8 mouse cellular contexts compared by ENCODE assay signal in the genomic region with DNA sequence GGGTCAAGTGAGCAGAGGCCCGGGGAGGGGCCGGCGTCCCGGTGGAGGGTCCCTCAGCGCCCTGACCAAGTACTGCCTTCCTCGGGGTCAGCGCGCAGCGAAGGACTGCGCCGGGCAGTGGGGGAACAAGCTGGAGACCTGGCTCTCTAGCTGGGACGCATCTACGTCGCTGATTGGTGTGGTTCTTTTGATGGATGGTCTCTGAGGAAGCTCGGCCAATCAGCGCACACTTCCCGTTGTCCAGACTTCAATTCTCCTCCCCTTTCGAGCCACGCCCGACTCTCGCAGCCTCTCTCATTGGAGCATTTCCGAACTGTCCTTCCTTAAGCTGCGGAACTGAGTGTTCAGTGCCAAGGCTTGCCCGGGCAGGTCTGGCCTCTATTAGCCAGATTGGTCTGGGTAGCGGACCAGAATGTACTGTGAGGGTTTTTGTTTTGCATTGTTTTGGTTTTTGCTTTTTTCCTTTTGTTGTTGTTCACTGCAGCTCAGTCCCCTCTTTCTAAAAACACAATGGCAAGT. TPM values are rescaled to one million over a fixed set of nuclear protein-coding genes. Genes with fewer than 3 reads are reported as not detected.
DNase-seq lines count a peak whose midpoint lies in the region; ATAC-seq and TF ChIP-seq lines count a peak whose summit lies in the region.

A gene (minus strand): TSS at position 203 of the 519 bp plus-strand sequence.

- peaks cover 30% of the 10 kb centered on the region for H3K79me3 ChIP-seq in C2C12 (ENCODE audit: low read depth)

- peak within 1 kb of the TSS; percentile 93 for H3K4me3 ChIP-seq in C2C12 (ENCODE audit: insufficient read depth, poor library complexity, severe bottlenecking)
- peak within 1 kb of the TSS; percentile 80 for H3K4me3 ChIP-seq in erythroblast, embryonic 14.5 days (replicated peaks)
- H3K4me3 ChIP-seq in heart, embryonic 11.5 days (ENCODE audit: low read depth, low read length) = peak within 1 kb of the TSS; percentile 90
- peak within 1 kb of the TSS; percentile 81 for H3K4me3 ChIP-seq in kidney, embryonic 16.5 days (ENCODE audit: low read length)
- peak within 1 kb of the TSS; percentile 81 for H3K4me3 ChIP-seq in liver, adult 2 months (ENCODE audit: insufficient read depth, low read depth, low read length)
- peak within 1 kb of the TSS; percentile 76 for H3K4me3 ChIP-seq in myocyte
- peak within 1 kb of the TSS; percentile 85 for H3K4me3 ChIP-seq in stomach, embryonic 14.5 days (ENCODE audit: low read depth, low read length)

- H3K27me3 ChIP-seq in C2C12 (ENCODE audit: control insufficient read depth, insufficient read depth, insufficient read length) (no peaks in the 10 kb centered on the region), myocyte (ENCODE audit: control insufficient read depth, insufficient read depth, insufficient read length) (no peaks in the 10 kb centered on the region)
- no peaks in the 10 kb centered on the region for H3K27me3 ChIP-seq in erythroblast, embryonic 14.5 days (ENCODE audit: control insufficient read depth)
- no peaks in the 10 kb centered on the region for H3K27me3 ChIP-seq in heart, embryonic 11.5 days (ENCODE audit: control insufficient read depth, insufficient read depth, low read length)
- H3K27me3 ChIP-seq in kidney, embryonic 16.5 days (ENCODE audit: insufficient read depth, low read length) = no peaks in the 10 kb centered on the region
- H3K27me3 ChIP-seq in liver, adult 2 months (ENCODE audit: control insufficient read depth, insufficient read depth, low read length) = no peaks in the 10 kb centered on the region
- no peaks in the 10 kb centered on the region for H3K27me3 ChIP-seq in stomach, embryonic 14.5 days (ENCODE audit: control insufficient read depth, insufficient read depth, low read length)

- H3ac ChIP-seq in C2C12 (ENCODE audit: control insufficient read depth, insufficient read length, low read depth) (peak within 1 kb of the TSS; percentile 65), myocyte (ENCODE audit: control insufficient read depth, insufficient read length) (peak within 1 kb of the TSS; percentile 52)

- peak; percentile 99 for DNase-seq in brain, embryonic 14.5 days (ENCODE audit: low read depth)
- DNase-seq in liver, adult 2 months (ENCODE audit: extremely low read depth, low read depth, low spot score) = peak; percentile 99

- peaks cover 22% of the 10 kb centered on the region for H3K4me1 ChIP-seq in erythroblast, embryonic 14.5 days (ENCODE audit: control insufficient read depth)
- 0 out of 2 replicates have a peak, but pooled peaks cover 3% of the 10 kb centered on the region for H3K4me1 ChIP-seq in heart, embryonic 11.5 days (ENCODE audit: control insufficient read depth, insufficient read depth, low read length)
- H3K4me1 ChIP-seq in kidney, embryonic 16.5 days (ENCODE audit: insufficient read depth, low read length) = peaks cover 16% of the 10 kb centered on the region
- peaks cover 4% of the 10 kb centered on the region; the same call in 1 of the 2 replicates for H3K4me1 ChIP-seq in liver, adult 2 months (ENCODE audit: control insufficient read depth, insufficient read depth, low read length)
- peaks cover 5% of the 10 kb centered on the region; the same call in 1 of the 2 replicates for H3K4me1 ChIP-seq in stomach, embryonic 14.5 days (ENCODE audit: control insufficient read depth, insufficient read depth, low read length)

- ATAC-seq in heart, embryonic 11.5 days (replicated peaks; ENCODE audit: insufficient number of reproducible peaks, low FRiP score, low TSS enrichment) = peak; percentile 98
- peak; percentile 99 for ATAC-seq in kidney, embryonic 16.5 days (ENCODE audit: low FRiP score, low TSS enrichment)
- ATAC-seq in stomach, embryonic 14.5 days (ENCODE audit: insufficient number of reproducible peaks, insufficient read depth, low FRiP score, low read depth) = peak; percentile 99

- TF ChIP-seq POLR2A in brain, embryonic 14.5 days (IDR thresholded peaks at IDR 0.05; ENCODE audit: borderline replicate concordance, extremely low read depth, insufficient read depth, insufficient read length, poor library complexity, severe bottlenecking) = peak; percentile 31; the same call in 1 of the 2 replicates
- peak; percentile 91 for TF ChIP-seq POLR2A in liver, adult 2 months (IDR thresholded peaks at IDR 0.05; ENCODE audit: extremely low read depth, insufficient read depth, low read length)
- peak; percentile 90 for TF ChIP-seq POLR2A in myocyte (IDR thresholded peaks at IDR 0.05; ENCODE audit: insufficient read length, low read depth)

- no peaks in the 10 kb centered on the region for H3K9me3 ChIP-seq in erythroblast, embryonic 14.5 days (ENCODE audit: control insufficient read depth, low read length)
- H3K9me3 ChIP-seq in heart, embryonic 11.5 days (replicated peaks; ENCODE audit: control insufficient read depth, low read length) = no peaks in the 10 kb centered on the region
- H3K9me3 ChIP-seq in kidney, embryonic 16.5 days (ENCODE audit: low read length) = no peaks in the 10 kb centered on the region
- no peaks in the 10 kb centered on the region for H3K9me3 ChIP-seq in stomach, embryonic 14.5 days (ENCODE audit: control insufficient read depth, low read depth, low read length)

- peak within 1 kb of the TSS; percentile 94 for H3K27ac ChIP-seq in heart, embryonic 11.5 days (ENCODE audit: low read depth, low read length)
- peak within 1 kb of the TSS; percentile 76 for H3K27ac ChIP-seq in kidney, embryonic 16.5 days (ENCODE audit: low read length)
- peak within 1 kb of the TSS; percentile 54 for H3K27ac ChIP-seq in liver, adult 2 months (replicated peaks; ENCODE audit: insufficient read depth, low read depth, low read length)
- peak within 1 kb of the TSS; percentile 58; the same call in 1 of the 2 replicates for H3K27ac ChIP-seq in stomach, embryonic 14.5 days (ENCODE audit: low read length)

- H3K36me3 ChIP-seq in C2C12 (ENCODE audit: control insufficient read depth, insufficient read depth) = peaks cover 32% of the 10 kb centered on the region
- peaks cover 22% of the 10 kb centered on the region for H3K36me3 ChIP-seq in erythroblast, embryonic 14.5 days (ENCODE audit: control insufficient read depth)
- H3K36me3 ChIP-seq in heart, embryonic 11.5 days (ENCODE audit: control insufficient read depth, insufficient read depth, low read length) = no peaks in the 10 kb centered on the region
- H3K36me3 ChIP-seq in kidney, embryonic 16.5 days (ENCODE audit: insufficient read depth, low read length) = 0 out of 2 replicates have a peak, but pooled peaks cover 5% of the 10 kb centered on the region
- H3K36me3 ChIP-seq in liver, adult 2 months (ENCODE audit: control insufficient read depth, insufficient read depth, low read length) = peaks cover 20% of the 10 kb centered on the region; the same call in 1 of the 2 replicates
- peaks cover 27% of the 10 kb centered on the region for H3K36me3 ChIP-seq in myocyte (ENCODE audit: control insufficient read depth, insufficient read depth)
- H3K36me3 ChIP-seq in stomach, embryonic 14.5 days (ENCODE audit: control insufficient read depth, insufficient read depth, low read length) = peaks cover 7% of the 10 kb centered on the region

- under 1% methylated on average over 25 of the region's 25 CpGs for WGBS in heart, embryonic 11.5 days (ENCODE audit: insufficient replicate concordance)
- under 1% methylated on average over 25 of the region's 25 CpGs for WGBS in kidney, embryonic 16.5 days
- WGBS in liver, adult 2 months = under 1% methylated on average over 25 of the region's 25 CpGs
- WGBS in stomach, embryonic 14.5 days = under 1% methylated on average over 25 of the region's 25 CpGs

- no peak for TF ChIP-seq CTCF in C2C12 (IDR thresholded peaks at IDR 0.05; ENCODE audit: control insufficient read depth, insufficient read depth, insufficient read length)
- TF ChIP-seq CTCF in brain, embryonic 14.5 days (IDR thresholded peaks at IDR 0.05; ENCODE audit: borderline replicate concordance, extremely low read depth, insufficient read depth, insufficient read length) = no peak
- no peak for TF ChIP-seq CTCF in liver, adult 2 months (IDR thresholded peaks at IDR 0.05; ENCODE audit: low read depth, low read length)

- H3K79me2 ChIP-seq in C2C12 (ENCODE audit: control insufficient read depth, insufficient read depth) (peaks cover 36% of the 10 kb centered on the region), myocyte (ENCODE audit: control insufficient read depth, insufficient read depth) (peaks cover 27% of the 10 kb centered on the region)
- no peaks in the 10 kb centered on the region for H3K79me2 ChIP-seq in liver, adult 2 months (ENCODE audit: control insufficient read depth, insufficient read depth, low read length)

- peak within 1 kb of the TSS; percentile 80 for H3K4me2 ChIP-seq in heart, embryonic 11.5 days
- H3K4me2 ChIP-seq in kidney, embryonic 16.5 days (replicated peaks; ENCODE audit: low read depth, low read length) = peak within 1 kb of the TSS; percentile 89
- peak within 1 kb of the TSS; percentile 97 for H3K4me2 ChIP-seq in myocyte (ENCODE audit: low read depth)
- H3K4me2 ChIP-seq in stomach, embryonic 14.5 days (replicated peaks; ENCODE audit: low read depth, low read length) = peak within 1 kb of the TSS; percentile 80

- H3K9ac ChIP-seq in heart, embryonic 11.5 days (ENCODE audit: low read depth, low read length) = peak within 1 kb of the TSS; percentile 89
- peak within 1 kb of the TSS; percentile 91 for H3K9ac ChIP-seq in kidney, embryonic 16.5 days (replicated peaks; ENCODE audit: low read length)
- peak within 1 kb of the TSS; percentile 81 for H3K9ac ChIP-seq in liver, adult 2 months (ENCODE audit: low read depth, low read length)
- peak within 1 kb of the TSS; percentile 69 for H3K9ac ChIP-seq in stomach, embryonic 14.5 days (replicated peaks; ENCODE audit: low read depth, low read length)

TF ChIP-seq in C2C12, 6 proteins besides CTCF, POLR2A, EP300 and RAD21 (continues in another document):
- TF ChIP-seq MAX (IDR thresholded peaks at IDR 0.05) (no peak), USF1 (IDR thresholded peaks at IDR 0.05; ENCODE audit: low read depth) (no peak), CEBPB (IDR thresholded peaks at IDR 0.05; ENCODE audit: low read depth) (no peak)

TF ChIP-seq in myocyte, 11 proteins besides CTCF, POLR2A, EP300 and RAD21 (continues in another document):
- TF ChIP-seq MAX (IDR thresholded peaks at IDR 0.05; ENCODE audit: low read depth) (no peak), TCF3 (IDR thresholded peaks at IDR 0.05; ENCODE audit: insufficient read length, low read depth) (no peak), MYOD1 (IDR thresholded peaks at IDR 0.05; ENCODE audit: control insufficient read depth in 1 of 3, insufficient read length in 2 of 3, low read depth in 2 of 3) (no peak)

RNA-seq across cellular contexts. Expression of the gene that starts here (rescaled TPM):
- polyA plus RNA-seq in C2C12 (2012; fragmentation: generic; extraction: Trizol) (63.9 TPM), myocyte (2012; fragmentation: generic; extraction: Trizol) (55.2 TPM)
- 13.7 and 19.2 TPM in 2 replicates for polyA plus RNA-seq in brain, embryonic 14.5 days (2012; rRNA removed)
- 0.62 and 0.64 TPM in 2 replicates for polyA plus RNA-seq in erythroblast, embryonic 14.5 days (2012)
- 123 and 150 TPM in 2 replicates for polyA plus RNA-seq in heart, embryonic 11.5 days (2014; fragmentation: Nextera tagmentation; extraction: Ambion mirVana)
- 44.3 and 45.2 TPM in 2 replicates for polyA plus RNA-seq in kidney, embryonic 16.5 days (2015; fragmentation: Nextera tagmentation; extraction: Ambion mirVana)
- 24.8 and 31.0 TPM in 2 replicates for total RNA-seq in liver, adult 2 months (2014; rRNA removed)
- polyA plus RNA-seq in liver, adult 2 months (2012; rRNA removed) = 5.4 and 6.2 TPM in 2 replicates
- 47.2 and 51.2 TPM in 2 replicates for polyA plus RNA-seq in stomach, embryonic 14.5 days (2014; fragmentation: Nextera tagmentation; extraction: Ambion mirVana)

Comparison
In these comparisons a context has a peak if more than half of its experiments do, and no peak if none do; other contexts are left out.
1. Peak in every context shown above with its lines: DNase-seq, ATAC-seq, H3K4me3 ChIP-seq and H3K27ac ChIP-seq.
2. POLR2A ChIP-seq: peak in every context shown above with its lines; median percentile 91 in liver, adult 2 months; 90 in myocyte; 31 in brain, embryonic 14.5 days.